Mouse (Mus musculus) limb, embryonic 14.5 days (tissue): ENCODE measurements at regions not wholly inside any gene's neighbourhood (a gene's known extent, or its start where the extent isn't known, plus 50 kb on each side); places are given as distances from the start of the nearest gene placed in this dataset.

Experiments
- ATAC-seq: fragments of 200-750 bp; cut with Nextera tagmentation; 2 replicates; pipeline ENCODE4 v1.8.0; 2017; ENCODE audit warnings: low read depth, moderate number of reproducible peaks, moderate TSS enrichment; ENCODE audit not compliant: low FRiP score
- DNase-seq: peaks from one replicate; pipeline ENCODE4 v3.0.0-alpha.2; 2015; ENCODE audit warnings: low spot score
- H3K27ac ChIP-seq: fragments of 300-500 bp; sonication (generic); replicated peaks from 2 replicates; pipeline ENCODE4 v1.5.1; 2014; ENCODE audit warnings: low read depth, mild to moderate bottlenecking, low read length, moderate library complexity, mixed read lengths
- H3K27me3 ChIP-seq: fragments of 300-500 bp; sonication (generic); 2 replicates; pipeline ENCODE4 v1.6.1; 2014; ENCODE audit warnings: low read length, mixed read lengths; ENCODE audit not compliant: control insufficient read depth, insufficient read depth
- H3K36me3 ChIP-seq: fragments of 300-500 bp; sonication (generic); 2 replicates; pipeline ENCODE4 v1.6.1; 2014; ENCODE audit warnings: mild to moderate bottlenecking, low read length, moderate library complexity, mixed read lengths; ENCODE audit not compliant: control insufficient read depth, insufficient read depth
- H3K4me1 ChIP-seq: fragments of 300-500 bp; sonication (generic); 2 replicates; pipeline ENCODE4 v1.6.1; 2014; ENCODE audit warnings: antibody characterized with exemption, low read length, mixed read lengths; ENCODE audit not compliant: control insufficient read depth, insufficient read depth
- H3K4me2 ChIP-seq: fragments of 300-500 bp; sonication (generic); replicated peaks from 2 replicates; pipeline ENCODE4 v1.6.1; 2014; ENCODE audit warnings: low read depth, mild to moderate bottlenecking, low read length, moderate library complexity; ENCODE audit not compliant: severe bottlenecking
- H3K4me3 ChIP-seq: fragments of 300-500 bp; sonication (generic); replicated peaks from 2 replicates; pipeline ENCODE4 v1.5.1; 2014; ENCODE audit warnings: low read length
- H3K9ac ChIP-seq: fragments of 300-500 bp; sonication (generic); 2 replicates; pipeline ENCODE4 v1.6.1; 2014; ENCODE audit warnings: mild to moderate bottlenecking, low read depth, low read length, moderate library complexity; ENCODE audit not compliant: severe bottlenecking
- H3K9me3 ChIP-seq: fragments of 300-500 bp; sonication (generic); 2 replicates; pipeline ENCODE4 v1.6.1; 2016; ENCODE audit warnings: low read length; ENCODE audit not compliant: control insufficient read depth
- POLR2A ChIP-seq: fragments of 200-500 bp; IDR thresholded peaks from 2 replicates; pipeline ENCODE4 v1.8.0; 2012; ENCODE audit warnings: inconsistent platforms, mild to moderate bottlenecking, moderate library complexity, borderline replicate concordance; ENCODE audit not compliant: insufficient read depth, insufficient read length; ENCODE audit errors: extremely low read depth
- whole genome bisulfite sequencing: fragments of 180-500 bp; shearing (Covaris S2); extraction: QIAGEN DNeasy Blood & Tissue Kit; methylation state at CpG from one replicate; pipeline ENCODE4 v1.1.7; 2014; 5-methylcytosine and 5-hydroxymethylcytosine counted together

DNA sequence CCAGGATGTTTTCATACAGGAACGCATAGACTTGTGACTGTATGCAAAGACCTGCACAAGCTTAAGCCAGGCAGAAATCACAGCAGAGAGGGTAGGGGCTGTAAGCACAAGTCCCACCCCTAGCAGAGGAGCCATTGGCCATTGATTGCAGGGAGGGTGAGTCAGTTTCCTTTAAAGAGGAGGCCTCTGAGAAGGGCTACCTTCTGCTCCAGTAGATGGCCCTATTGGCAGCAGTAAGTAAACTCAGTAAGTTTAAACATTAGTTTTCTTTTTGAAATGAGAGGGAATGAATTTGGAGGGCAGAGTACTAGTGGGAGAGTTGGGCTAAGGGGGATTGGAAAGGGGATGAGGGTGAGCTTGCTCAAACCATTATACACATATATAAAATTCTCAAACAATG, 98.5 kb upstream of the Ercc6l2 start:
- Histone ChIP-seq H3K36me3 (no peaks in the 10 kb centered on the region), H3K4me2 (no peak overlapping the region), H3K27me3 (no peaks in the 10 kb centered on the region), H3K27ac (no peak overlapping the region), H3K9ac (no peak overlapping the region), H3K4me3 (no peak overlapping the region), H3K4me1 (peaks cover 15% of the 10 kb centered on the region), H3K9me3 (0 out of 2 replicates have a peak, but pooled peaks cover 3% of the 10 kb centered on the region)
- TF ChIP-seq POLR2A, result no peak
- DNase-seq (no peak), ATAC-seq (no peak)
- WGBS, result 66% methylated on average over 1 of the region's 1 CpGs

DNA sequence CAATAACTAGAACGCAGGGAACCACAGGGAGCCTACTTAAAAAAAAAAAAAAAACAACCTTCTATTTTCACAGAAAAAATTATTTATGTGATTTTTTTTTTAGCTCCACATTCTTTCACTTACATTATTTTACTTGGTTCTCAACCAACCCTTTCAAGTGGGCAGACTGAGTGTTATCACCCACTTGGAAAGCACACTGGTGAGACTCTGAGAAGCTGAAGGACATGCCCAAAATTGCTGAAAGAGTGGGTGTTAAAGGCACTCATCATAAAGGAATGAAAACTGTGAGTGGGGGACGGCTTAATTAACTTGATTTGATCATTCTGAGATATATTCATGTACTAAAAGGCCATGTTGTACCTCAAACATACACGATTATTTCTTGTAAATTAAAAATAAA, 97.8 kb upstream of the Ercc6l2 start:
- H3K4me1 ChIP-seq, result peaks cover 15% of the 10 kb centered on the region
- no peak overlapping the region for H3K27ac ChIP-seq
- TF ChIP-seq POLR2A, result no peak

DNA sequence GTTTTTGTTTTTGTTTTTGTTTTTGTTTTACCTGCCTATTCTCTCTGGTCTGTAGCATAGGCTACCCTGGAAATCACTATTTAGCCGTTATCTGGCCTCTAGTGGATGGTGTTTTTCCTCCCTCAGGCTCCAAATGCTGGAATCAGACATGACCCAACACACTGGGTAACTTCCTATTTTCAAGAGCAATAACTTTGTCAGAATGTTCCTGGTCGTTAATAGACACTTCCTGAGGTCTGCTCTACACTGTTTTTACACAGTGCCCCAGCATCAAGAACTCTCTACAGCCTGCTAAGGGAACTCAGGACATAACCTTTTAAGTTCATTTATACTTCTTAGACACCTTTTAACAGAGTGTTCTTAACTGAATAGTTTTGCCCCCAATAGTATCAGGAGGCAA, 96.3 kb upstream of the Ercc6l2 start:
- H3K9ac ChIP-seq, result no peak overlapping the region
- H3K9me3 ChIP-seq, result no peaks in the 10 kb centered on the region
- DNase-seq (no peak), ATAC-seq (no peak)
- no peak overlapping the region for H3K4me2 ChIP-seq
- H3K27ac ChIP-seq, result no peak overlapping the region
- WGBS, result 26% methylated on average over 2 of the region's 2 CpGs
- peaks cover 15% of the 10 kb centered on the region for H3K4me1 ChIP-seq
- H3K27me3 ChIP-seq, result no peaks in the 10 kb centered on the region
- no peak for TF ChIP-seq POLR2A
- no peaks in the 10 kb centered on the region for H3K36me3 ChIP-seq
- no peak overlapping the region for H3K4me3 ChIP-seq

More for the DNA sequence above, 97.8 kb upstream of the Ercc6l2 start:
- Histone ChIP-seq H3K36me3 (no peaks in the 10 kb centered on the region), H3K9me3 (0 out of 2 replicates have a peak, but pooled peaks cover 3% of the 10 kb centered on the region), H3K27me3 (no peaks in the 10 kb centered on the region), H3K9ac (no peak overlapping the region), H3K4me3 (no peak overlapping the region), H3K4me2 (no peak overlapping the region)
- ATAC-seq, result no peak
- no peak for DNase-seq
- 71% methylated on average over 3 of the region's 3 CpGs for WGBS

DNA sequence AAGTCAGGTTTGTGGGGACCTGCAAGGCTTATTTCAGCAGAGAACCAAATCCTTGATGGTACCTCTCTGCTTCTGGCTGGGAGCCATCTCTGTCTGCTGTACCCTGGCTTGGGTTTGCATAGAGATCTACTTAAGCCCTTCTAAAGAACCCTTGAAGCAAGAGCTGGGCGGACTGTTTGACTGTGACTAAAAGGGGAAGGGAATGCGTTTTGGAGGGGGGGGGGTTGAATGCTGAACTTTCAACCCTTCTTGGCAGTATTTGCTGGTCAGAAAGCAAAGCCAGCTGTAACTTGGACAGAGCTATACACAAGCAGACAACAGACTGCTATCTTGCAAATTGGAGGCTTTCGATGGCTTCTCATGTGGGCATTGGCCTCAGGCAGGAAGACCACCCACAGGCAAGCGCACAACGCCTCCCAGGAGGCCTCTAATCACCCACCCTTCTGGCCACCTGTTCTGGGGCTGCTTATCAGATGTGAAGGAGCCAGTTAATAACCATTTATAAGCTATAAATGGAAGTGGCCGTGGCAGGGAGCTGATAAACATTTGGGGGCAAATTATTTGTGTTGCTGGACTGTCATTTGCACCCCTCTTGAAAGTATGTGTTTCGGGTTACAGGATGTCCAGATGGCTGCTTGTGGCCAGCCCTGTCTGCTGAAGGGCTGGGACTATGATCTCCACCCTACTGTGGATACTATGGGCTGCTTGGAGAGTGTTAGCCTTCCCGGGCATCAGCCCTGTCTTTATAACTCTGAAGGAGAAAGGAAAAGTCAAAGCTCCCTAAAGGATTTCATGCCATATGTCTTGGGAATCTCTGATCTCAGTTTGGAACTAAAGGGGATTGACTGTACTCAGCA, 95.5 kb upstream of the Ercc6l2 start:
- 6% methylated on average over 8 of the region's 8 CpGs for WGBS
- Histone ChIP-seq H3K4me3 (no peak overlapping the region), H3K27me3 (no peaks in the 10 kb centered on the region), H3K36me3 (no peaks in the 10 kb centered on the region), H3K4me2 (no peak overlapping the region), H3K4me1 (peaks cover 21% of the 10 kb centered on the region), H3K9ac (no peak overlapping the region), H3K27ac (no peak overlapping the region), H3K9me3 (no peaks in the 10 kb centered on the region)
- no peak for TF ChIP-seq POLR2A
- DNase-seq (peak; percentile 52), ATAC-seq (peak; percentile 78)

DNA sequence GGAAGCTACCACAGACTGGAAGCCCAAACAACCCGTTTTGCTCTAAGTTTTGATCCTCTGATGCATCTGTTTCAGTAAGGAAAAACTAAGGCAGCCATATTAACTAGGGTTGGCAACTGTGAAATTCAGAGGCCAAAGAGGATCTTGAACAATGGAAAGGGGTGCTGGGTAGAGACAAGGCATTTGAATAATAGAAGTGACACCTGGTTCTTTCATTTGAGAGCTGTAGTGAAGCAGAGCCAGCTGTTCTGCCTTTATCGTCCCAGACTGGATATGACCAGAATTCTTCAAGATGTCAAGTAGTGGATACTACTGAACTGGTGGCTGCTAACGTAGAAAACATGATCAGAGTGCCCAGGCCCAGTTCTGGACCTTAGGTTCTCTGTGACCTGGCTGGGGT, 94.4 kb upstream of the Ercc6l2 start:
- Histone ChIP-seq H3K4me3 (no peak overlapping the region), H3K4me2 (no peak overlapping the region), H3K9ac (no peak overlapping the region), H3K36me3 (no peaks in the 10 kb centered on the region), H3K4me1 (peaks cover 29% of the 10 kb centered on the region), H3K27ac (no peak overlapping the region), H3K27me3 (no peaks in the 10 kb centered on the region), H3K9me3 (no peaks in the 10 kb centered on the region)
- ATAC-seq (no peak), DNase-seq (no peak)
- TF ChIP-seq POLR2A, result no peak
- 61% methylated on average over 3 of the region's 3 CpGs for WGBS
